Mouse (Mus musculus) right cerebral cortex, postnatal 10 days (tissue): Measurements from ENCODE around the gene Col4a1.
A peak's percentile ranks its signal among the peaks of the same experiment; 100 is the strongest.

Experiments
- DNase-seq, 2 experiments: peaks; one replicate each; pipeline ENCODE4 v3.0.0; 2021; ENCODE audit warnings: low spot score in 2 of 2

Gene Col4a1

GRCm38 (mm10) chr8:11234151-11234878, 78.3 kb downstream of the Col4a1 start:
- no peak for DNase-seq

- DNase-seq: no peak
Measured at GRCm38 (mm10) chr8:11233009-11233408, 79.6 kb downstream of the Col4a1 start.

- no peak for DNase-seq
Measured at GRCm38 (mm10) chr8:11230277-11230676, 82.3 kb downstream of the Col4a1 start.

GRCm38 (mm10) chr8:11227421-11227820, 85.2 kb downstream of the Col4a1 start:
- no peak for DNase-seq

GRCm38 (mm10) chr8:11225577-11226434, 86.8 kb downstream of the Col4a1 start:
- DNase-seq: no peak

GRCm38 (mm10) chr8:11224178-11224577, 88.4 kb downstream of the Col4a1 start:
- no peak for DNase-seq

- DNase-seq: no peak
Measured at GRCm38 (mm10) chr8:11221353-11221752, 91.3 kb downstream of the Col4a1 start.

GRCm38 (mm10) chr8:11219282-11219681, 93.3 kb downstream of the Col4a1 start:
- DNase-seq: no peak

GRCm38 (mm10) chr8:11215231-11215630, 97.4 kb downstream of the Col4a1 start:
- DNase-seq: peak in 1 of 2 experiments; percentile 51

- DNase-seq: no peak
Measured at GRCm38 (mm10) chr8:11206509-11206908, 106.1 kb downstream of the Col4a1 start.

- no peak for DNase-seq
Measured at GRCm38 (mm10) chr8:11205532-11205931, 107.1 kb downstream of the Col4a1 start.

- DNase-seq: peak in 1 of 2 experiments; percentile 52
Measured at GRCm38 (mm10) chr8:11203260-11204110, 109.1 kb downstream of the Col4a1 start.

GRCm38 (mm10) chr8:11198650-11199049, 114.0 kb downstream of the Col4a1 start:
- no peak for DNase-seq

GRCm38 (mm10) chr8:11197988-11198387, 114.6 kb downstream of the Col4a1 start:
- DNase-seq: no peak

GRCm38 (mm10) chr8:11197261-11197660, 115.4 kb downstream of the Col4a1 start:
- DNase-seq: no peak

- no peak for DNase-seq
Measured at GRCm38 (mm10) chr8:11192719-11193324, 119.8 kb downstream of the Col4a1 start.

GRCm38 (mm10) chr8:11187581-11188271, 124.9 kb downstream of the Col4a1 start:
- peak; percentile 74 to 79 for DNase-seq

- peak in 1 of 2 experiments; percentile 58 for DNase-seq
Measured at GRCm38 (mm10) chr8:11186456-11186855, 126.2 kb downstream of the Col4a1 start.

GRCm38 (mm10) chr8:11185672-11186071, 127.0 kb downstream of the Col4a1 start:
- no peak for DNase-seq

- no peak for DNase-seq
Measured at GRCm38 (mm10) chr8:11183611-11184031, 129.0 kb downstream of the Col4a1 start.

GRCm38 (mm10) chr8:11182606-11183005, 130.0 kb downstream of the Col4a1 start:
- no peak for DNase-seq
